Mouse (Mus musculus) left cerebral cortex, adult 2 months (tissue): Measurements from ENCODE around the gene Ppm1f. TPM values are rescaled to one million over a fixed set of nuclear protein-coding genes. Genes with fewer than 3 reads are reported as not detected.

Source experiments
- DNase-seq, 2 experiments: peaks; one replicate each; pipeline ENCODE4 v3.0.0; 2021 to 2022; ENCODE audit warnings: low spot score in 2 of 2, mixed read lengths in 1 of 2; ENCODE audit errors: extremely low spot score in 1 of 2
- H3K27ac ChIP-seq: fragments of 200-600 bp; 2 replicates; pipeline ENCODE4 v1.8.1; 2022
- H3K4me3 ChIP-seq: fragments of 200-600 bp; 2 replicates; pipeline ENCODE4 v1.8.1; 2022
- CTCF ChIP-seq: fragments of 200-600 bp; IDR thresholded peaks from 2 replicates; pipeline ENCODE4 v1.8.1; 2022; ENCODE audit warnings: antibody characterized with exemption, mild to moderate bottlenecking, moderate library complexity
- intact Hi-C: fragments of 180-260 bp; cut with DNase I; formaldehyde crosslinking; loops from one replicate; pipeline ENCODE4 v1.15.1; 2025
- total RNA-seq, 2 experiments: library from RNA; stranded (reverse); gene quantifications; 2 replicates each; pipeline ENCODE4 v1.2.3; 2021

Ppm1f gene
- total RNA-seq, 2 experiments from 2014 or later, result 47.3 to 57.9 TPM

DNA sequence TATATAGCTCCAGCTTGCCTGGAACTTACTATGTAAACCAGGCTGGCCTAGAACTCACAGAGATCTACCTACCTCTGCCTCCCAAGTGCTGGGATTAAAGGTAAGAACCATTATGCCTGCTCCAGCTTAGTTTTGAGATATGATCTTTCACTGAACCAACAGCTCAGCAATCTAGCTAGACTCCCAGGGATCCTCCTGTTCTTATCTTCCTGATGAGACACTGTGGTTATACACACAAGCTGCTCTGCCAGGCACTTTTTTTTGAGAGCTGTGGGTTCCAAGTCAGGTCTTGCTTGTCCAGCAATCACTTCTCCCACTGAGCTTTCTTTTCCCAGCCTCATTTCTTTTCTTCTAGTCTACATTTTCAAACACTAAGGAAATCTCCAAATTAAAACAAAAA, 70.0 kb downstream of the Ppm1f start:
- intact Hi-C loops, result no loop called here
- Histone ChIP-seq H3K27ac (no peak overlapping the region), H3K4me3 (no peak overlapping the region)
- no peak for DNase-seq
- TF ChIP-seq CTCF, result no peak

Other genes with a start within 250 kb of the Ppm1f start
- not detected for gene Olfr19, start 220.1 kb upstream of the Ppm1f start, total RNA-seq
- 1 to 10 TPM; 6.2 to 7.0 TPM for gene Spag6l, start 67.0 kb upstream of the Ppm1f start, total RNA-seq
- not detected for gene Igll1, start 32.5 kb upstream of the Ppm1f start, total RNA-seq
- gene Top3b, start 25.7 kb upstream of the Ppm1f start, total RNA-seq, result 10 to 100 TPM; 64.0 to 72.0 TPM
- under 1 TPM in 1 of 2 experiments, not detected in 1; 0.63 TPM for gene Vpreb1, start 25.6 kb upstream of the Ppm1f start, total RNA-seq
- 100 to 1,000 TPM; 442 to 445 TPM for gene Mapk1, start 86.9 kb downstream of the Ppm1f start, total RNA-seq
- gene Ypel1, start 173.2 kb downstream of the Ppm1f start, total RNA-seq, result 10 to 100 TPM; 36.4 to 40.6 TPM
- gene Ppil2, start 214.8 kb downstream of the Ppm1f start, total RNA-seq, result 10 to 100 TPM; 85.3 to 89.8 TPM
- gene 2610318N02Rik, start 228.7 kb downstream of the Ppm1f start, total RNA-seq, result 1 to 10 TPM; 1.1 to 2.5 TPM
- gene Sdf2l1, start 235.9 kb downstream of the Ppm1f start, total RNA-seq, result 10 to 100 TPM; 20.2 to 25.2 TPM
- gene Ydjc, start 248.2 kb downstream of the Ppm1f start, total RNA-seq, result 10 to 100 TPM; 24.0 to 25.4 TPM